Mouse (Mus musculus) hindbrain, embryonic 15.5 days (tissue): ENCODE results near the gene Atp8a2. TPM values are rescaled to one million over a fixed set of nuclear protein-coding genes. Genes with fewer than 3 reads are reported as not detected.

Experiments used
- ATAC-seq: fragments of 200-750 bp; cut with Nextera tagmentation; 2 replicates; pipeline ENCODE4 v1.8.0; 2017; ENCODE audit warnings: low read depth, moderate number of reproducible peaks, moderate TSS enrichment; ENCODE audit not compliant: low FRiP score
- H3K27ac ChIP-seq: fragments of 300-500 bp; sonication (generic); replicated peaks from 2 replicates; pipeline ENCODE4 v1.5.1; 2015; ENCODE audit warnings: mild to moderate bottlenecking, inconsistent platforms
- H3K27me3 ChIP-seq: fragments of 300-500 bp; sonication (generic); 2 replicates; pipeline ENCODE4 v1.6.1; 2015; ENCODE audit warnings: control low read depth, inconsistent platforms
- H3K36me3 ChIP-seq: fragments of 300-500 bp; sonication (generic); 2 replicates; pipeline ENCODE4 v1.6.1; 2015; ENCODE audit warnings: control low read depth, inconsistent platforms
- H3K4me1 ChIP-seq: fragments of 300-500 bp; sonication (generic); replicated peaks from 2 replicates; pipeline ENCODE4 v1.6.1; 2015; ENCODE audit warnings: control low read depth, inconsistent platforms
- H3K4me2 ChIP-seq: fragments of 300-500 bp; sonication (generic); 2 replicates; pipeline ENCODE4 v1.6.1; 2015; ENCODE audit warnings: moderate library complexity, mild to moderate bottlenecking, inconsistent platforms
- H3K4me3 ChIP-seq: fragments of 300-500 bp; sonication (generic); 2 replicates; pipeline ENCODE4 v1.5.1; 2015; ENCODE audit warnings: mild to moderate bottlenecking, inconsistent platforms
- H3K9ac ChIP-seq: fragments of 300-500 bp; sonication (generic); 2 replicates; pipeline ENCODE4 v1.6.1; 2015; ENCODE audit warnings: inconsistent platforms
- H3K9me3 ChIP-seq: fragments of 300-500 bp; sonication (generic); 2 replicates; pipeline ENCODE4 v1.6.1; 2016; ENCODE audit warnings: control low read depth, inconsistent platforms
- WGBS: fragments of 180-500 bp; shearing (Covaris S2); methylation state at CpG from one replicate; pipeline ENCODE4 v1.1.7; 2015; 5-methylcytosine and 5-hydroxymethylcytosine counted together
- polyA plus RNA-seq: library from polyadenylated mRNA; unstranded; fragments of >200 nt; fragmentation: Nextera tagmentation; extraction: Ambion mirVana; gene quantifications from 2 replicates; pipeline ENCODE4 v1.2.1, GENCODE M21; 2015

Gene Atp8a2
- polyA plus RNA-seq, 1 experiment from 2014 or later: 42.8 TPM

- no peaks in the 10 kb centered on the region for H3K36me3 ChIP-seq
- H3K9me3 ChIP-seq: no peaks in the 10 kb centered on the region
- no peak overlapping the region for H3K27ac ChIP-seq
- ATAC-seq: no peak
- no peaks in the 10 kb centered on the region for H3K27me3 ChIP-seq
- peaks cover 16% of the 10 kb centered on the region for H3K4me1 ChIP-seq
- H3K4me3 ChIP-seq: no peak overlapping the region
- H3K4me2 ChIP-seq: no peak overlapping the region
- H3K9ac ChIP-seq: no peak overlapping the region
- WGBS: 69% methylated on average over 8 of the region's 8 CpGs
Measured at GRCm38 (mm10) chr14:60082771-60083170, 114.2 kb downstream of the Atp8a2 start.

- WGBS: 93% methylated on average over 4 of the region's 4 CpGs
- ATAC-seq: no peak
- Histone ChIP-seq H3K4me1 (no peaks in the 10 kb centered on the region; the same call in 1 of the 2 replicates), H3K9me3 (no peaks in the 10 kb centered on the region), H3K4me3 (no peak overlapping the region), H3K27ac (no peak overlapping the region), H3K4me2 (no peak overlapping the region), H3K9ac (no peak overlapping the region), H3K36me3 (no peaks in the 10 kb centered on the region), H3K27me3 (no peaks in the 10 kb centered on the region)
Measured at GRCm38 (mm10) chr14:60072496-60072895, 124.5 kb downstream of the Atp8a2 start.

DNA sequence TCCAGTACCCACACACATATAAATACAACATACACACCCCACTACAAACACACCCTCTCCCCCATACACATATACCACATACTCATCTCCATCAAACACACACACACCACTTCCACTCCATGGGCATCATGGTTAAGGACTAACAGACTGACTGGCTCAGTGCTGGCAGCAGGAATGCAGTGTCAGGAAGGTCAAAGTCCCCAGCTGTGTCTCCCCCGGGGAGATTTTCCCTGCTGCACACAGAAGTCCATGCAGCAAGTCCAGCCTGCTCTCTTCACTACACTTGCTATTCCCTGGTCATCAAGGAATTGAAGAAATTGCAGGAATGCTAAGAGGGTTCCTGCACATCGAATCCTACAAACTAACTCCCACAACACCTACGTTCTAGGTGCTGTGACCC, 131.8 kb downstream of the Atp8a2 start:
- H3K4me2 ChIP-seq: no peak overlapping the region
- no peak overlapping the region for H3K4me3 ChIP-seq
- H3K9me3 ChIP-seq: no peaks in the 10 kb centered on the region
- no peak overlapping the region for H3K27ac ChIP-seq
- 83% methylated on average over 3 of the region's 3 CpGs for whole genome bisulfite sequencing
- H3K9ac ChIP-seq: no peak overlapping the region
- no peaks in the 10 kb centered on the region for H3K4me1 ChIP-seq
- H3K27me3 ChIP-seq: no peaks in the 10 kb centered on the region
- H3K36me3 ChIP-seq: no peaks in the 10 kb centered on the region
- no peak for ATAC-seq

GRCm38 (mm10) chr14:60061023-60061422, 136.0 kb downstream of the Atp8a2 start:
- H3K4me1 ChIP-seq: no peaks in the 10 kb centered on the region
- no peak overlapping the region for H3K4me3 ChIP-seq
- H3K27ac ChIP-seq: no peak overlapping the region
- 89% methylated on average over 3 of the region's 3 CpGs for WGBS
- H3K9me3 ChIP-seq: no peaks in the 10 kb centered on the region
- no peak for ATAC-seq
- H3K36me3 ChIP-seq: no peaks in the 10 kb centered on the region
- no peak overlapping the region for H3K4me2 ChIP-seq
- no peaks in the 10 kb centered on the region for H3K27me3 ChIP-seq
- H3K9ac ChIP-seq: no peak overlapping the region

GRCm38 (mm10) chr14:60058867-60059266, 138.1 kb downstream of the Atp8a2 start:
- no peak overlapping the region for H3K9ac ChIP-seq
- ATAC-seq: no peak
- H3K4me1 ChIP-seq: no peaks in the 10 kb centered on the region
- no peak overlapping the region for H3K4me3 ChIP-seq
- WGBS: 42% methylated on average over 3 of the region's 3 CpGs
- H3K27ac ChIP-seq: no peak overlapping the region
- H3K36me3 ChIP-seq: no peaks in the 10 kb centered on the region
- no peaks in the 10 kb centered on the region for H3K27me3 ChIP-seq
- no peaks in the 10 kb centered on the region for H3K9me3 ChIP-seq
- H3K4me2 ChIP-seq: no peak overlapping the region

DNA sequence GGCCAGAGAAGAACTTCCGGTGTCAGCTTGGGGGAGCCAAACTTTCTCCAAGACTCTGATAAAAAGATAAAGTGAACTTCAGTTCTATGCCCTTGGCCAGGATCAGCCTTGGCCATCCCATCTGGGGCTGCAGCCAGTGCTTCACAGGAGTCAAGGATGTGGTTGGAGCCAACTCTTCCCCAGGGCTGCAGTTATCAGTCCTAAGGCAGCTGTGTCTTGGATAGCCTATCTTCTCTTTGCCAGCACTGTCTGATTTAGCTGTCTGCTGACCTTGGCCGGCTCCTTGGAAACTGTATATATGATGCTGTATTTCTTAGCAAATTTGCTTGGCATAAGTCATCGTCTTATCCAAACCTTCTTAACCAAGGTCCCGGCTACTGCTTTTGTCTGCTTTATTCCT, 141.7 kb downstream of the Atp8a2 start:
- Histone ChIP-seq H3K4me2 (no peak overlapping the region), H3K4me3 (no peak overlapping the region), H3K27me3 (no peaks in the 10 kb centered on the region), H3K4me1 (no peaks in the 10 kb centered on the region), H3K9me3 (no peaks in the 10 kb centered on the region), H3K36me3 (no peaks in the 10 kb centered on the region), H3K27ac (no peak overlapping the region), H3K9ac (no peak overlapping the region)
- 95% methylated on average over 4 of the region's 4 CpGs for WGBS
- ATAC-seq: no peak

GRCm38 (mm10) chr14:60030666-60031065, 166.3 kb downstream of the Atp8a2 start:
- Histone ChIP-seq H3K4me2 (no peak overlapping the region), H3K27ac (no peak overlapping the region), H3K4me1 (no peaks in the 10 kb centered on the region), H3K27me3 (no peaks in the 10 kb centered on the region), H3K36me3 (peaks cover 43% of the 10 kb centered on the region), H3K9ac (no peak overlapping the region), H3K4me3 (no peak overlapping the region), H3K9me3 (no peaks in the 10 kb centered on the region)
- WGBS: 66% methylated on average over 2 of the region's 2 CpGs
- ATAC-seq: no peak

DNA sequence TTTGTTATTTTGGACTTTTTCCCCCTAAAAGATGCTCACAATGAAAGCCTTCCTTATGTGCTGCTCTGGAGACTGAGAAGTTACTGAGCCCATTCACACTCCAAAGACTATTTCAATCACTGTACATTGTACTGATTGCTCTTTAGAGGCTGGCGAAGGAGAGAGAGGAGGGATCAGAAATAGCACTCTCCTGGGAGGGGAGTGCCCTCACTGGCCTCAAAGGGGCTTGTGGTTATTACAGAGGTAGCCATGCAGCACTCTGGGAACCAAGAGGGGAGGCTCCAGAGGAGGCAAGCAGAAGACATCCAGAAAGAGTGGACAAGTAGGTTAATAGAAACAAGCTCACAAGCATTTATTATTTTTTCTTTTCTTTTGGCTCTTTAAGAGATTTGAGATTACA, 169.8 kb downstream of the Atp8a2 start:
- no peak for ATAC-seq
- Histone ChIP-seq H3K4me2 (no peak overlapping the region), H3K4me3 (no peak overlapping the region), H3K4me1 (no peaks in the 10 kb centered on the region), H3K27me3 (no peaks in the 10 kb centered on the region), H3K9ac (no peak overlapping the region), H3K27ac (no peak overlapping the region), H3K36me3 (peaks cover 31% of the 10 kb centered on the region), H3K9me3 (no peaks in the 10 kb centered on the region)
- WGBS: 56% methylated on average over 1 of the region's 1 CpGs

DNA sequence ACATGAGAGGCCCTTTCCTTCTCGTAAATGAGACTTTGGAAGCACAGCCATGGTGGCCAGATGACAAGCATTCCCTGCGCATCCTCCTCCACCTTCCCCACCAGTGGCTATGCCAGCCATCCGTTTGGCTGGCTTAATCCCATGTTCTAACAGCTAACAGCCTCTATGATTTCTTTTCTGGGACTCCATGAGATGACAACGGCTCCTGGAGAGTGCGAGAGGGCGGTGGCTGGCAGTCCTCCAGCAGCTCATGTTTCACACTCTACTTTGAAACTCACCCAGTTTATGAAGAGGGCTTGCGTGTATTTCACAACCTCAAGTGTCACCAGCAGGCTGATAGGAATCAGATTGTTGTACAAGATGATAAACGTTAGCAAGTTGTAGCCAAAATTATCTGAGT, 170.3 kb downstream of the Atp8a2 start:
- Histone ChIP-seq H3K4me3 (no peak overlapping the region), H3K27me3 (no peaks in the 10 kb centered on the region), H3K36me3 (peaks cover 28% of the 10 kb centered on the region), H3K9me3 (no peaks in the 10 kb centered on the region), H3K4me1 (no peaks in the 10 kb centered on the region), H3K27ac (no peak overlapping the region), H3K9ac (no peak overlapping the region), H3K4me2 (no peak overlapping the region)
- ATAC-seq: no peak
- 73% methylated on average over 8 of the region's 8 CpGs for WGBS

- no peaks in the 10 kb centered on the region for H3K9me3 ChIP-seq
- ATAC-seq: peak; percentile 95
- H3K36me3 ChIP-seq: 0 out of 2 replicates have a peak, but pooled peaks cover 12% of the 10 kb centered on the region
- H3K4me3 ChIP-seq: no peak overlapping the region
- H3K27ac ChIP-seq: no peak overlapping the region
- no peaks in the 10 kb centered on the region for H3K27me3 ChIP-seq
- 27% methylated on average over 4 of the region's 4 CpGs for WGBS
- no peak overlapping the region for H3K9ac ChIP-seq
- H3K4me2 ChIP-seq: no peak overlapping the region
- H3K4me1 ChIP-seq: no peaks in the 10 kb centered on the region
Measured at GRCm38 (mm10) chr14:60015891-60016290, 181.1 kb downstream of the Atp8a2 start.

GRCm38 (mm10) chr14:60001801-60002200, 195.2 kb downstream of the Atp8a2 start:
- Histone ChIP-seq H3K9ac (no peak overlapping the region), H3K4me3 (no peak overlapping the region), H3K27me3 (no peaks in the 10 kb centered on the region), H3K27ac (no peak overlapping the region), H3K36me3 (peaks cover 21% of the 10 kb centered on the region), H3K4me2 (no peak overlapping the region), H3K4me1 (no peaks in the 10 kb centered on the region), H3K9me3 (no peaks in the 10 kb centered on the region)
- 89% methylated on average over 1 of the region's 1 CpGs for WGBS
- no peak for ATAC-seq

DNA sequence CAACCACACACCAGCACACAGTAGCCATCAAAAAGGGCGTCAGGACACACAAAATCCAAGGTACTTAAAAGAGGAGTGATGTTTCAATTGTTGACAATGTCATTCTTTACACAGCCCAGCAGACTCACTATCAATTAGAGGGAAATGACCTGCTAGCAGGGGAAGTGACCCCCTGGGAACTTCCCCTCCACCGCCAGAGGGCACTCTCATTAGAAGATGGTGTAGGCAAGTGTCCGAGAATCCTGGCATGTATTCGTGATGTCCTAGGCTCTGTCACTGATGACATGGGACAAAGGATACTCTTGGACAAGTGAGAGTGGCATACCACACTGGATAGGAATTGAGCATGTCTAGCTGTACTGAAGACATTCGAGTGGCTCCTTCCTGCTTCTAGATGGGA, 208.1 kb downstream of the Atp8a2 start:
- no peaks in the 10 kb centered on the region for H3K27me3 ChIP-seq
- no peak overlapping the region for H3K4me2 ChIP-seq
- ATAC-seq: no peak
- no peak overlapping the region for H3K9ac ChIP-seq
- H3K9me3 ChIP-seq: no peaks in the 10 kb centered on the region
- H3K4me1 ChIP-seq: no peaks in the 10 kb centered on the region
- WGBS: 60% methylated on average over 5 of the region's 5 CpGs
- H3K36me3 ChIP-seq: no peaks in the 10 kb centered on the region
- no peak overlapping the region for H3K27ac ChIP-seq
- no peak overlapping the region for H3K4me3 ChIP-seq

DNA sequence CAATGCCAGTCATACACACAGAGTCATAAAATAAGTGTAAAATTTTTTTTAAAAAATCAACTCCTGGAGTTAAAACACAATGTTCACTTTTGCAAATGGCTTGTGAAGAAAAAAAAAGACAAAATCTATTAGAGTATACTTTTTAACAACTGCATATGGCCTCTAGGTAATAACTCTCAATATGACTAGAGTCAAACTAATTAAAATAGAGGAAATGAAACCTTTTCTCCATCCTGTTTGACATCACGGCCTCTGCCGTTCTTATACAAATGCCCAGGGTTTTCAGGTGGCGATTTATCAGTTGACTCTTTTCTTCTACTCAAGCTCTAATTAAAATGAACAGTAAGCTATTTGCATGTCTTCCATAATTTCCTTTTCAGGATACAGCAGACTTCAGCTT, 209.0 kb downstream of the Atp8a2 start:
- H3K27ac ChIP-seq: no peak overlapping the region
- WGBS: 80% methylated on average over 3 of the region's 3 CpGs
- no peak overlapping the region for H3K4me2 ChIP-seq
- no peak for ATAC-seq
- H3K4me1 ChIP-seq: no peaks in the 10 kb centered on the region
- H3K9me3 ChIP-seq: no peaks in the 10 kb centered on the region
- no peak overlapping the region for H3K9ac ChIP-seq
- H3K27me3 ChIP-seq: no peaks in the 10 kb centered on the region
- no peak overlapping the region for H3K4me3 ChIP-seq
- no peaks in the 10 kb centered on the region for H3K36me3 ChIP-seq
